Mouse (Mus musculus): Measurements from ENCODE around the gene Rab33b.

The Rab33b gene

DNA sequence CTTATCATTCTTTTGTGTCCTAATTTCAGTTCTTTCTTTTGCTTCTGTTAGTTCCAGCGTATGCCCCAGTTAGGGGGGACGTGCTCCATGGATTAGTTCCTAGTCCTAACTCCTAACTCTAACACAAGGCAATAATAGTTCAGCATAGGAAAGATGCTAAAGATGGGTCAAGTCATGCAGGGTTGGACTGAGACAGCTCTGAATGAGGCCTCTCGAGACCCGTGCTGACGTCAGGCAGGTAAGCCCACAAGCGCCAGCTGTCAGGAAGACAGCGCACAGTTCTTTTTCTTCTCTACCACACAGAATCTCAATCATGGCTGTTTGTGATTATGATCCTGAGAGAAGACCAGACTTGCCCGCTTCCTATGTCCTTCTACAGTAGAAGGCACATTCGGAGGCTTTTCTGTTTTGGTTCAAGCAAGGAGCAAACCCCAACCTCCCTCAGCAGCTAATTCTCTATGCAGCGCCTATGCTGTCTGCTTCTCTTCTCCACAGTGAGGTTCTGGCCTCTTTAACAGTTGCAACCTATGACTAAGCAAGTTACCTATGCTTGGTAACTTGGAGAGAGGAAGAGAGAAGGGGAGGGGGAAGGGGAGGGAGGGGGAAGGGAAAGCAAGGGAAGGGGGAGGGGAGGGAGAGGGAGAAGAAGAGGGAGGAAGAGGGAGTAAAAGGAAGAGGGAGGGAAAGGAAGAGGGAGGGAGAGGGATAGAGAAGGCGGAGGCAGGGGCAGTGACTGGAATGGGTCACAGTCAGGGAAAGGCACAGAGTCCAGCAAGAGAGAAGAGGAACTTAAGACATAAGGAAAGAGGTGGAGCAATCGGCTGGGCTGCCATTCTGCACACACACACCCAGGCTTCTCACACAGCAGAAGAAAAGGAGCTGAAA, 34.4 kb downstream of the Rab33b start:
- 0 out of 2 replicates have a peak overlapping the region, but pooled peaks have one; percentile 13 for H3K4me3 ChIP-seq (replicated peaks; ENCODE audit: low read length)
- H3K36me3 ChIP-seq (ENCODE audit: insufficient read depth, low read length), result peaks cover 5% of the 10 kb centered on the region; the same call in 1 of the 2 replicates
- H3K4me1 ChIP-seq (replicated peaks; ENCODE audit: low read depth, low read length), result peaks cover 17% of the 10 kb centered on the region
- H3K9me3 ChIP-seq (ENCODE audit: low read length), result no peaks in the 10 kb centered on the region
- TF ChIP-seq CTCF (conservative IDR thresholded peaks at IDR 0.05; ENCODE audit: low read length), result no peak
- no peak for TF ChIP-seq POU5F1 (IDR thresholded peaks at IDR 0.05; ENCODE audit: borderline replicate concordance, low read length)
- TF ChIP-seq NANOG (IDR thresholded peaks at IDR 0.05; ENCODE audit: borderline replicate concordance, low read length), result no peak
- no peaks in the 10 kb centered on the region; the same call in 1 of the 2 replicates for H3K27me3 ChIP-seq (ENCODE audit: insufficient read depth, low read length)

DNA sequence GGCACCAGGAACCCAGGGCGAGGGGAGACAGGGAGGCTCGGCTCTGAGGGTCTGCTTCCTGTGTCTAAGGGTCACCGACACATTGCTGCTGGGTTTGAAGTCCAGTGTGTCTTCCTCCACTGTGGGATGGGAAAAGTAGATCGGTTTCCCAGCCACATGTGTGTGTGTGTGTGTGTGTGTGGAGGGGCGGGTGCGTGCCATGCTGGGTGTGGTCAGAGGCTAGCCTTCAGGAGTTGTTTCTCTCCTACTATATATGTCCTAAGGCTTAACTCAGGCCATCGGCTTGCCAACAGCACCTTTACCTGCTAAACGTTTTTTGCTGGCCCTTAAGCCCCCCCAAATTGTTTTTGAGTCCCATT, 35.0 kb downstream of the Rab33b start:
- Histone ChIP-seq H3K27me3 (ENCODE audit: insufficient read depth, low read length) (no peaks in the 10 kb centered on the region; the same call in 1 of the 2 replicates), H3K4me1 (replicated peaks; ENCODE audit: low read depth, low read length) (peaks cover 17% of the 10 kb centered on the region), H3K9me3 (ENCODE audit: low read length) (no peaks in the 10 kb centered on the region), H3K36me3 (ENCODE audit: insufficient read depth, low read length) (peaks cover 5% of the 10 kb centered on the region; the same call in 1 of the 2 replicates), H3K4me3 (replicated peaks; ENCODE audit: low read length) (0 out of 2 replicates have a peak overlapping the region, but pooled peaks have one; percentile 13)
- no peak for TF ChIP-seq CTCF (conservative IDR thresholded peaks at IDR 0.05; ENCODE audit: low read length)
- TF ChIP-seq POU5F1 (IDR thresholded peaks at IDR 0.05; ENCODE audit: borderline replicate concordance, low read length), result no peak
- no peak for TF ChIP-seq NANOG (IDR thresholded peaks at IDR 0.05; ENCODE audit: borderline replicate concordance, low read length)

DNA sequence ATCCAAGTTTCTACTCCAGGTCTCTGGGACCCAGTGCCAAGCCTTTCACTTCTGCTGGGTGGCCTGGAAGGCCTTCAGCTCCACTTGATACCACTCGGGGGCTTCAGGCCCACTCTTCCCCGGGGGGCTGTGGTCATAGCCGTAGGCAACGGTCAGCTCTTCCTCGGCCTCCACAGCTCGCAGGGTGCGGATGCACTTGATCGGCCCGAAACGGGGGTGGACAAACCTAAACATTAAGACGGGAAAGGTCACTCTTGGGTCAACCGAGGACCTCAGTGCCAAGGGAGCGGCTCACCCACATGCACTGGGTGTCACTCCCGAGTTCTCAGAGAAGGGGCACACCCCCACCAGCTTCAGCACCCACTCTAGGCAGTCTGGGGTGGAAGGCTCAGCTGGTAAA, 37.5 kb downstream of the Rab33b start:
- no peak for TF ChIP-seq POU5F1 (IDR thresholded peaks at IDR 0.05; ENCODE audit: borderline replicate concordance, low read length)
- no peaks in the 10 kb centered on the region for H3K9me3 ChIP-seq (ENCODE audit: low read length)

DNA sequence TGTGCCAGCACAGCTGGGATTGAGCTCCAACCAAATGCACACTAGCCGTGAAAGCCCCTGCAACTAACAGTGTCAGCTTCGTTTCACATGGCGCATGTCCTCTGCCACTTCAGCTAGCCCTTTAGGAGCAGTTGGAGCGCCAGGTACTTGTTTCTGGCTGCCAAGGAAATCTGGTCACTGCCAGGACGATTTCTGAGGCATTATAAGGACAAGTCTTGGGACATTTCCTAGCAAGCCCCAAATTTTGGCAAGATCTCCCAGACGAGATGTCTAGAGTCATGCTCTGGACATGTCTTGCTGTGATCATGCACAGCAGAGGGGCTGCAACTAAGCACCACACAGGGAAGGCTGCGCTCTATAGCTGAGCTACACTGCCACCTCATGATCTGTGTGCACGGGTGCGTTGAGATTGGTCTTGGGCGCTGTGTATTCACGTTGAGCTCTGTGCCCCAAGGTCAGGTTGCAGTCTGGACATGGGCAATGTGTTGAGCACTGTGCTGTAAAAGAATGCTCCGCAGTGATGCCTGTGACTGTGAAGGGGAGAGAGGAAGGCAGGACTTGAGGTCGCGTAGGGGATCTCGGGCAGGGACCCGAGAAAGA, 41.6 kb downstream of the Rab33b start:
- Histone ChIP-seq H3K27me3 (ENCODE audit: insufficient read depth, low read length) (no peaks in the 10 kb centered on the region), H3K36me3 (ENCODE audit: insufficient read depth, low read length) (peaks cover 12% of the 10 kb centered on the region; the same call in 1 of the 2 replicates), H3K4me1 (replicated peaks; ENCODE audit: low read depth, low read length) (peaks cover 20% of the 10 kb centered on the region), H3K9me3 (ENCODE audit: low read length) (no peaks in the 10 kb centered on the region), H3K4me3 (replicated peaks; ENCODE audit: low read length) (peak overlapping the region; percentile 10; the same call in 1 of the 2 replicates)
- TF ChIP-seq POU5F1 (IDR thresholded peaks at IDR 0.05; ENCODE audit: borderline replicate concordance, low read length), result no peak
- TF ChIP-seq NANOG (IDR thresholded peaks at IDR 0.05; ENCODE audit: borderline replicate concordance, low read length), result no peak
- no peak for TF ChIP-seq CTCF (conservative IDR thresholded peaks at IDR 0.05; ENCODE audit: low read length)

More for the DNA sequence above, 37.5 kb downstream of the Rab33b start:
- peaks cover 33% of the 10 kb centered on the region for H3K4me1 ChIP-seq (replicated peaks; ENCODE audit: low read depth, low read length)
- H3K4me3 ChIP-seq (replicated peaks; ENCODE audit: low read length), result no peak overlapping the region
- peaks cover 12% of the 10 kb centered on the region; the same call in 1 of the 2 replicates for H3K36me3 ChIP-seq (ENCODE audit: insufficient read depth, low read length)
- H3K27me3 ChIP-seq (ENCODE audit: insufficient read depth, low read length), result no peaks in the 10 kb centered on the region; the same call in 1 of the 2 replicates

DNA sequence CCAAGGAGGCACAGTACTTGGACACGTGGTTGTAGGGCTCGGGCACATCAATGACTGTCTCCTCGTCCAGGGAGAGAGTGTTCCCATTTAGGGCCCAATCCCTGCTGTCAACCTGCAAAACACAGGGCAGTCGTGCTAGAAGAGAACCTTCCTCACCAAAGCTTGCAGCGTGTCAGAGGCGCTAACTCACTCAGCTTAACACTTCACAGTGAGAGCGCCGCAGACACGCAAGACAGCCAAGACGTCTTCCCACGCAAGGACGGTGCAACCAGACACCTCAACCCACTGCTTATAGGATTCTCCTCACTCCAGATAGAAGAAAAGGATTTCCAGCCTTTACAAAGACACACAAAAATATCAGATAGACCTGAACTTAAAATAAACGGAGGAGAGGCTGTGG, 43.2 kb downstream of the Rab33b start:
- H3K4me1 ChIP-seq (replicated peaks; ENCODE audit: low read depth, low read length), result peaks cover 24% of the 10 kb centered on the region
- no peaks in the 10 kb centered on the region for H3K9me3 ChIP-seq (ENCODE audit: low read length)
- H3K4me3 ChIP-seq (replicated peaks; ENCODE audit: low read length), result no peak overlapping the region
- TF ChIP-seq NANOG (IDR thresholded peaks at IDR 0.05; ENCODE audit: borderline replicate concordance, low read length), result no peak
- no peak for TF ChIP-seq POU5F1 (IDR thresholded peaks at IDR 0.05; ENCODE audit: borderline replicate concordance, low read length)
- no peak for TF ChIP-seq CTCF (conservative IDR thresholded peaks at IDR 0.05; ENCODE audit: low read length)
- peaks cover 7% of the 10 kb centered on the region; the same call in 1 of the 2 replicates for H3K36me3 ChIP-seq (ENCODE audit: insufficient read depth, low read length)
- H3K27me3 ChIP-seq (ENCODE audit: insufficient read depth, low read length), result no peaks in the 10 kb centered on the region

DNA sequence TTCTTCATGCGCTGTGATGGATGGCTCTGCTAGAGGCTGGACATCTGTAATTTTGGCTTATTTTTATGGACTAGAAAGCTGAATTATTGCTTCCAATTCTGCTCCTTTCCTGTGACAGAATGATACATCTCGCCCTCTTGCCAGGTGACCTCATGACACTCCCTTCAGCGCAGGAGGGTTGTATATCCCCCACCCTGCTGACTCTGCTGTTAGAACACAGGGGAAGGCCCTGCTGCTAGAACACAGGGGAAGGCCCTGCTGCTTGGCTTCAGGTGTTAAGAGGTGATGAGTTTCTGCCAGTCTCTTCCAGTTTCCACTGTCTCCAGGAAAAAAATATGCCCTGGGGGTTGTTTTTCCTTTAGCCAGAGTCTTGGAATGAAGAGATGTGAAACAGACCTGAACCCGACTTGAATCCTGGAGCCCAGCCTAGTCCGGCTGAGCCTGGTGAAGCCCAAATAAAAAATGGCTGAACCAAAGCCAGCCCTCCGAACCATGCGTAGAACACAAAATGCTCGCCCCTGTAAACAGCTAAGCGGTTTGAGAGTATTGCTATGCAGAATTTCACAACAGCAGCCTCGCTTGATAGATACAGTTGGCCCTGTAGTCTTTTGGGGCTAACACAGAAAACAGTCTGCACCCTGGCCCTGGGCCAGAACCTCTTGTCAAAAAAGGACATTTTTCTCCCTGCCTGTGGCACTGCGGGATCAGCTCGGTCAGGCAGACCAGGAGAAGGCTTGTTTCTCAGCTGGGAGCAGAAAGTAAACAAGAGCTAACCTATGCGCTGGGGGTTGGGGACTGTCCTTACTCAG, 48.0 kb downstream of the Rab33b start:
- H3K27me3 ChIP-seq (ENCODE audit: insufficient read depth, low read length), result no peaks in the 10 kb centered on the region
- TF ChIP-seq NANOG (IDR thresholded peaks at IDR 0.05; ENCODE audit: borderline replicate concordance, low read length) (no peak), CTCF (conservative IDR thresholded peaks at IDR 0.05; ENCODE audit: low read length) (no peak), POU5F1 (IDR thresholded peaks at IDR 0.05; ENCODE audit: borderline replicate concordance, low read length) (no peak)
- no peaks in the 10 kb centered on the region for H3K9me3 ChIP-seq (ENCODE audit: low read length)
- H3K36me3 ChIP-seq (ENCODE audit: insufficient read depth, low read length), result peaks cover 15% of the 10 kb centered on the region
- H3K4me3 ChIP-seq (replicated peaks; ENCODE audit: low read length), result no peak overlapping the region
- peaks cover 23% of the 10 kb centered on the region for H3K4me1 ChIP-seq (replicated peaks; ENCODE audit: low read depth, low read length)

DNA sequence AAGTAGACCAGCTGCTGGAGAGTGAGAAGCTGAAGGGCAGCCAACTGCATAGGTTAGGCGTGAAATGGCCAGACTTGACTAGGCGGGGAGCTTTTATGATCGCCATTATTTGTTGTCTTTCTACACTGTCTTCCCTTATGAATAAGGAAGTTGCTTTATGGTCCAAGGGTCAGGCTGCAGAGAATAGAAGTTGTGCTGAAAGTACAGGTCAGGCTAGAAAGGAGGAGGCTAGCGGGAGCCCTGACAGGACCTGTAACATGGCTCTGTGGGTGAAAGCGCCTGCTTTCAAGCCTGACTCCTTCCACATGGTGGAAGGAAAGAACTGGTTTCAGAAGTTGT, 48.5 kb downstream of the Rab33b start:
- H3K4me1 ChIP-seq (replicated peaks; ENCODE audit: low read depth, low read length), result peaks cover 19% of the 10 kb centered on the region
- H3K9me3 ChIP-seq (ENCODE audit: low read length), result no peaks in the 10 kb centered on the region
- H3K27me3 ChIP-seq (ENCODE audit: insufficient read depth, low read length), result no peaks in the 10 kb centered on the region
- H3K36me3 ChIP-seq (ENCODE audit: insufficient read depth, low read length), result peaks cover 15% of the 10 kb centered on the region
- no peak for TF ChIP-seq POU5F1 (IDR thresholded peaks at IDR 0.05; ENCODE audit: borderline replicate concordance, low read length)
- TF ChIP-seq NANOG (IDR thresholded peaks at IDR 0.05; ENCODE audit: borderline replicate concordance, low read length), result no peak
- no peak for TF ChIP-seq CTCF (conservative IDR thresholded peaks at IDR 0.05; ENCODE audit: low read length)
- no peak overlapping the region for H3K4me3 ChIP-seq (replicated peaks; ENCODE audit: low read length)

DNA sequence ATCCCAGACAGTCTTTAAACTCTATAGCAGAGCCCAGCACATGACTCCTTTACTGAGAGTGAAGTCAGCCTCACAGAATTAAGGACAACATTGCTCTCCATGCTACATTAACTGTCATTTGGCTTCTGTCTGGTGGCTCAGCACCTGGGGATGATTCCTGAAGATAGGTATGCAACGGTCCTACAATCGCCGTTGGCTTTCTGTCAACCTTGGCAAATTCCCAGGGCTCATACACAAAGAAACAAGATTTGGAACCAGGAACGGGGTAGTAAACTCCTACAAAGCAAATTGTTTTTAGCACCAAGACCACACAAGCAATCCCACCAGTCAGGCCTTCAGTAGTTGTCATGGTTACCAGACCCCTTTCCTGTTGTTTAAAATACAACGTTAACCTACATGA, 49.9 kb downstream of the Rab33b start:
- Histone ChIP-seq H3K4me3 (replicated peaks; ENCODE audit: low read length) (no peak overlapping the region), H3K4me1 (replicated peaks; ENCODE audit: low read depth, low read length) (peaks cover 19% of the 10 kb centered on the region), H3K36me3 (ENCODE audit: insufficient read depth, low read length) (peaks cover 15% of the 10 kb centered on the region), H3K9me3 (ENCODE audit: low read length) (no peaks in the 10 kb centered on the region), H3K27me3 (ENCODE audit: insufficient read depth, low read length) (no peaks in the 10 kb centered on the region)
- TF ChIP-seq POU5F1 (IDR thresholded peaks at IDR 0.05; ENCODE audit: borderline replicate concordance, low read length) (no peak), NANOG (IDR thresholded peaks at IDR 0.05; ENCODE audit: borderline replicate concordance, low read length) (no peak), CTCF (conservative IDR thresholded peaks at IDR 0.05; ENCODE audit: low read length) (no peak)
